Mouse (Mus musculus) frontal cortex, adult 2 months (tissue): Measurements from ENCODE around the gene Kdm4a. TPM values are rescaled to one million over a fixed set of nuclear protein-coding genes. Genes with fewer than 3 reads are reported as not detected.

Experiments used
- DNase-seq, 2 experiments: peaks; one replicate each; pipeline ENCODE4 v3.0.0; 2022; ENCODE audit warnings: low spot score in 1 of 2; ENCODE audit errors: extremely low spot score in 1 of 2
- polyA plus RNA-seq: library from polyadenylated mRNA; depleted of rRNA; stranded (reverse); fragments of >200 nt; gene quantifications from 2 replicates; pipeline ENCODE4 v1.2.3, GENCODE M21; 2012

Gene Kdm4a
- polyA plus RNA-seq, 1 experiment, result 50.0 TPM

GRCm38 (mm10) chr4:118156559-118156958 lies 23.3 kb downstream of the Kdm4a start:
- no peak for DNase-seq

- no peak for DNase-seq
Observed at GRCm38 (mm10) chr4:118154889-118155288, 25.0 kb downstream of the Kdm4a start.

- no peak for DNase-seq
Observed at GRCm38 (mm10) chr4:118152020-118152785, 27.6 kb downstream of the Kdm4a start.

- DNase-seq, result no peak
Observed at GRCm38 (mm10) chr4:118150804-118151203, 29.0 kb downstream of the Kdm4a start.

- no peak for DNase-seq
Observed at GRCm38 (mm10) chr4:118149956-118150680, 29.7 kb downstream of the Kdm4a start.

- DNase-seq, result no peak
Observed at GRCm38 (mm10) chr4:118149055-118149576, 30.7 kb downstream of the Kdm4a start.

- no peak for DNase-seq
Observed at GRCm38 (mm10) chr4:118148317-118148687, 31.5 kb downstream of the Kdm4a start.

GRCm38 (mm10) chr4:118147547-118148316 lies 32.1 kb downstream of the Kdm4a start:
- DNase-seq, result peak; percentile 40 to 51

GRCm38 (mm10) chr4:118147090-118147489 lies 32.8 kb downstream of the Kdm4a start:
- DNase-seq, result no peak

GRCm38 (mm10) chr4:118144324-118144723 lies 35.5 kb downstream of the Kdm4a start:
- no peak for DNase-seq

- DNase-seq, result no peak
Observed at GRCm38 (mm10) chr4:118143679-118144078, 36.2 kb downstream of the Kdm4a start.

GRCm38 (mm10) chr4:118141511-118141910 lies 38.3 kb downstream of the Kdm4a start:
- no peak for DNase-seq

- DNase-seq, result peak; percentile 57 to 79
Observed at GRCm38 (mm10) chr4:118138891-118139290, 41.0 kb downstream of the Kdm4a start.

GRCm38 (mm10) chr4:118137857-118138256 lies 42.0 kb downstream of the Kdm4a start:
- no peak for DNase-seq

- no peak for DNase-seq
Observed at GRCm38 (mm10) chr4:118137311-118137710, 42.5 kb downstream of the Kdm4a start.

- DNase-seq, result no peak
Observed at GRCm38 (mm10) chr4:118135414-118135813, 44.4 kb downstream of the Kdm4a start.

GRCm38 (mm10) chr4:118134485-118135365 lies 45.1 kb downstream of the Kdm4a start, which contains the start of gene St3gal3:
TSS of gene St3gal3 (minus strand) at chr4:118134914.
- peak; percentile 93 to 98 for DNase-seq

- peak in 1 of 2 experiments; percentile 42 for DNase-seq
Observed at GRCm38 (mm10) chr4:118131329-118131728, 48.5 kb downstream of the Kdm4a start.

- no peak for DNase-seq
Observed at GRCm38 (mm10) chr4:118123030-118123704, 56.7 kb downstream of the Kdm4a start.
